Mouse (Mus musculus) intestine, postnatal 0 days (tissue): Measurements from ENCODE around the gene Castor2. TPM values are rescaled to one million over a fixed set of nuclear protein-coding genes. Genes with fewer than 3 reads are reported as not detected.
A peak's percentile ranks its signal among the peaks of the same experiment; 100 is the strongest.

Source experiments
- ATAC-seq: fragments of 200-750 bp; cut with Nextera tagmentation; 2 replicates; pipeline ENCODE4 v1.8.0; 2017; ENCODE audit warnings: mild to moderate bottlenecking, moderate TSS enrichment, moderate library complexity
- H3K27ac ChIP-seq: fragments of 300-500 bp; sonication (generic); 2 replicates; pipeline ENCODE4 v1.5.1; 2014; ENCODE audit warnings: mild to moderate bottlenecking, low read depth, low read length, moderate library complexity
- H3K27me3 ChIP-seq: fragments of 300-500 bp; sonication (generic); replicated peaks from 2 replicates; pipeline ENCODE4 v1.6.1; 2014; ENCODE audit warnings: low read length, mixed read lengths; ENCODE audit not compliant: control insufficient read depth, insufficient read depth
- H3K36me3 ChIP-seq: fragments of 300-500 bp; sonication (generic); 2 replicates; pipeline ENCODE4 v1.6.1; 2014; ENCODE audit warnings: mild to moderate bottlenecking, moderate library complexity; ENCODE audit not compliant: control insufficient read depth, insufficient read depth
- H3K4me1 ChIP-seq: fragments of 300-500 bp; sonication (generic); replicated peaks from 2 replicates; pipeline ENCODE4 v1.6.1; 2014; ENCODE audit warnings: antibody characterized with exemption, low read length, mixed read lengths; ENCODE audit not compliant: control insufficient read depth, insufficient read depth
- H3K4me2 ChIP-seq: fragments of 300-500 bp; sonication (generic); replicated peaks from 2 replicates; pipeline ENCODE4 v1.6.1; 2014; ENCODE audit warnings: low read depth, mild to moderate bottlenecking, moderate library complexity
- H3K4me3 ChIP-seq: fragments of 300-500 bp; sonication (generic); 2 replicates; pipeline ENCODE4 v1.5.1; 2014; ENCODE audit warnings: low read depth, low read length
- H3K9ac ChIP-seq: fragments of 300-500 bp; sonication (generic); 2 replicates; pipeline ENCODE4 v1.6.1; 2014; ENCODE audit warnings: mild to moderate bottlenecking, low read depth, low read length
- H3K9me3 ChIP-seq: fragments of 300-500 bp; sonication (generic); 2 replicates; pipeline ENCODE4 v1.6.1; 2016; ENCODE audit warnings: mixed run types; ENCODE audit not compliant: control insufficient read depth
- CTCF ChIP-seq: sonication (generic); IDR thresholded peaks from 2 replicates; pipeline ENCODE4 v1.5.1; 2016; ENCODE audit warnings: low read depth, mild to moderate bottlenecking, control low read depth, antibody characterized with exemption, moderate library complexity
- WGBS: fragments of 180-500 bp; shearing (Covaris S2); extraction: QIAGEN DNeasy Blood & Tissue Kit; methylation state at CpG from one replicate; pipeline ENCODE4 v1.1.7; 2014; 5-methylcytosine and 5-hydroxymethylcytosine counted together
- polyA plus RNA-seq: library from polyadenylated mRNA; unstranded; fragments of >200 nt; fragmentation: Nextera tagmentation; extraction: Ambion mirVana; gene quantifications from 2 replicates; pipeline ENCODE4 v1.2.1, GENCODE M21; 2015

The Castor2 gene
- polyA plus RNA-seq, 1 experiment from 2014 or later = 24.1 TPM

- Histone ChIP-seq H3K4me1 (no peaks in the 10 kb centered on the region), H3K27me3 (no peaks in the 10 kb centered on the region), H3K4me2 (no peak overlapping the region), H3K9ac (no peak overlapping the region), H3K36me3 (peaks cover 14% of the 10 kb centered on the region; the same call in 1 of the 2 replicates), H3K9me3 (no peaks in the 10 kb centered on the region), H3K4me3 (no peak overlapping the region), H3K27ac (no peak overlapping the region)
- no peak for ATAC-seq
- no peak for TF ChIP-seq CTCF
- WGBS = 72% methylated on average over 7 of the region's 7 CpGs
Measured at GRCm38 (mm10) chr5:134141236-134141635, 41.7 kb downstream of the Castor2 start.

GRCm38 (mm10) chr5:134142381-134142780 lies 42.9 kb downstream of the Castor2 start:
- Histone ChIP-seq H3K4me3 (no peak overlapping the region), H3K9me3 (no peaks in the 10 kb centered on the region), H3K27me3 (no peaks in the 10 kb centered on the region), H3K27ac (no peak overlapping the region), H3K9ac (no peak overlapping the region), H3K36me3 (peaks cover 9% of the 10 kb centered on the region; the same call in 1 of the 2 replicates), H3K4me2 (no peak overlapping the region), H3K4me1 (no peaks in the 10 kb centered on the region)
- TF ChIP-seq CTCF = no peak
- 85% methylated on average over 11 of the region's 11 CpGs for WGBS
- ATAC-seq = no peak

GRCm38 (mm10) chr5:134144986-134145385 lies 45.5 kb downstream of the Castor2 start:
- H3K9ac ChIP-seq = no peak overlapping the region
- TF ChIP-seq CTCF = peak; percentile 17; the same call in 1 of the 2 replicates
- 91% methylated on average over 8 of the region's 8 CpGs for whole genome bisulfite sequencing
- no peaks in the 10 kb centered on the region for H3K27me3 ChIP-seq
- no peaks in the 10 kb centered on the region for H3K9me3 ChIP-seq
- H3K36me3 ChIP-seq = peaks cover 14% of the 10 kb centered on the region
- ATAC-seq = no peak
- no peak overlapping the region for H3K4me2 ChIP-seq
- H3K4me1 ChIP-seq = no peaks in the 10 kb centered on the region
- H3K4me3 ChIP-seq = no peak overlapping the region
- no peak overlapping the region for H3K27ac ChIP-seq

GRCm38 (mm10) chr5:134147194-134147753 lies 47.8 kb downstream of the Castor2 start:
- H3K36me3 ChIP-seq = peaks cover 23% of the 10 kb centered on the region
- no peak for TF ChIP-seq CTCF
- WGBS = 86% methylated on average over 10 of the region's 10 CpGs
- H3K27me3 ChIP-seq = no peaks in the 10 kb centered on the region
- H3K9ac ChIP-seq = no peak overlapping the region
- no peak overlapping the region for H3K27ac ChIP-seq
- no peaks in the 10 kb centered on the region for H3K9me3 ChIP-seq
- no peaks in the 10 kb centered on the region for H3K4me1 ChIP-seq
- no peak overlapping the region for H3K4me3 ChIP-seq
- ATAC-seq = no peak
- no peak overlapping the region for H3K4me2 ChIP-seq

- H3K9me3 ChIP-seq = no peaks in the 10 kb centered on the region
- H3K4me2 ChIP-seq = no peak overlapping the region
- peaks cover 26% of the 10 kb centered on the region for H3K36me3 ChIP-seq
- no peak overlapping the region for H3K9ac ChIP-seq
- 86% methylated on average over 4 of the region's 4 CpGs for WGBS
- H3K4me1 ChIP-seq = no peaks in the 10 kb centered on the region
- H3K4me3 ChIP-seq = no peak overlapping the region
- TF ChIP-seq CTCF = no peak
- ATAC-seq = no peak
- no peak overlapping the region for H3K27ac ChIP-seq
- no peaks in the 10 kb centered on the region for H3K27me3 ChIP-seq
Measured at GRCm38 (mm10) chr5:134148153-134148552, 48.6 kb downstream of the Castor2 start.

GRCm38 (mm10) chr5:134151895-134152294 lies 52.4 kb downstream of the Castor2 start:
- peaks cover 41% of the 10 kb centered on the region for H3K36me3 ChIP-seq
- TF ChIP-seq CTCF = no peak
- no peaks in the 10 kb centered on the region for H3K9me3 ChIP-seq
- no peak overlapping the region for H3K4me2 ChIP-seq
- H3K4me1 ChIP-seq = no peaks in the 10 kb centered on the region
- no peak overlapping the region for H3K27ac ChIP-seq
- no peak for ATAC-seq
- H3K9ac ChIP-seq = no peak overlapping the region
- no peak overlapping the region for H3K4me3 ChIP-seq
- H3K27me3 ChIP-seq = no peaks in the 10 kb centered on the region
- 73% methylated on average over 11 of the region's 11 CpGs for WGBS
